In the genomic region with DNA sequence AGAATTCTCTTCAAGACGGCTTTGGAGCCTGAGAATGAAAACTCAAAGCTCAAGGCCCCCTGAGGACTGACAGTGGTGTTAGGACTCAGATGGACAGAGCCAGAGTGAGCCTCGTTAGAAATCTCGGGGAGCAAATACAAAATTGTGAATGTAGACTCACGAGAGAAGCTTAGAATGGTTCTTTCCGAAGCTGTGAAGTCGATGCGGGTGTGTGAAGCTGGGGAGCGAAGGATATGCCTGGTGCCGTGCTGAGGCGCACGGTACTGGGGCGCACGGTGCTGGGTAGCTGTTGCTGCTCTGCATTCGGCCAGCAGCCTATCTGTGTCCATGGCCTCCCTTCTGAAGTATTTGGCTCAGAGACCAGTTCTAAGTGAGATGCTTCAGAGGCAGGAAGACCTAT, we compare ENCODE assay signal across 27 mouse cellular contexts. TPM values are rescaled to one million over a fixed set of nuclear protein-coding genes. Genes with fewer than 3 reads are reported as not detected.
"Had no signal": no experiment of that assay in that cellular context is flagged by ENCODE, and none has a peak within 500 bp of the region (broad histone marks: within the 10 kb centered on the region; RNA-seq: fewer than 3 reads in every experiment).

No protein-coding gene starts in this region.

- DNase-seq: cerebellum, adult 2 months; cerebellum, adult 8-10 months; cerebellum, adult 9-10 months; cerebellum, adult 9-11 months; cerebellum, postnatal 10 days; cerebellum, postnatal 14 days; cerebellum, postnatal 25 days; cerebellum, postnatal 36 days; embryo, embryonic 11 days; forebrain, postnatal 0 days; gastrocnemius, adult 2 months; gastrocnemius, postnatal 10 days; gastrocnemius, postnatal 14 days; gastrocnemius, postnatal 25 days; gastrocnemius, postnatal 36 days; heart, adult 18-20 months; heart, adult 2 months had no signal

- ATAC-seq: forebrain, embryonic 13.5 days; forebrain, embryonic 14.5 days; forebrain, embryonic 15.5 days; forebrain, embryonic 16.5 days; forebrain, postnatal 0 days had no signal

RNA-seq across cellular contexts. Expression of gene Sptssb, which starts 11.4 kb away (rescaled TPM):
- total RNA-seq: common myeloid progenitor, adult 5-6 weeks; gastrocnemius, adult 18-20 months; gastrocnemius, adult 2 months; gastrocnemius, adult 8-10 months; gastrocnemius, postnatal 10 days; gastrocnemius, postnatal 14 days; gastrocnemius, postnatal 25 days; gastrocnemius, postnatal 36 days; gastrocnemius, postnatal 4 days; granulocyte monocyte progenitor cell, adult 5-6 weeks; heart, adult 18-20 months; heart, adult 2 months; heart, adult 8-10 months had no signal
